Mouse (Mus musculus): Measurements from ENCODE around the gene Mum1. TPM values are rescaled to one million over a fixed set of nuclear protein-coding genes. Genes with fewer than 3 reads are reported as not detected.
"Not testable (repeated sequence)": the region's sequence is repeated elsewhere in the genome, so short reads cannot be mapped to it uniquely, and the experiment has no call there.

The Mum1 gene
- polyA plus RNA-seq, 1 experiment from 2014 or later, result 66.4 TPM

GRCm38 (mm10) chr10:80204055-80204454 lies 22.2 kb upstream of the Mum1 start:
- H3K36me3 ChIP-seq (ENCODE audit: control insufficient read depth, insufficient read depth, low read length), result no peaks in the 10 kb centered on the region
- H3K27ac ChIP-seq (ENCODE audit: low read length), result no peak overlapping the region
- H3K4me1 ChIP-seq (replicated peaks; ENCODE audit: control insufficient read depth, insufficient read depth, low read length), result no peaks in the 10 kb centered on the region
- no peaks in the 10 kb centered on the region for H3K27me3 ChIP-seq (ENCODE audit: control insufficient read depth, insufficient read depth, low read depth, low read length)
- H3K9ac ChIP-seq (ENCODE audit: low read length), result no peak overlapping the region
- 22% methylated on average over 7 of the region's 7 CpGs for WGBS
- no peak for ATAC-seq (ENCODE audit: low read depth)
- no peaks in the 10 kb centered on the region for H3K9me3 ChIP-seq (ENCODE audit: control insufficient read depth, low read length)
- no peak overlapping the region for H3K4me3 ChIP-seq (ENCODE audit: low read length)
- no peak overlapping the region for H3K4me2 ChIP-seq (ENCODE audit: low read depth, low read length)

GRCm38 (mm10) chr10:80207201-80207600 lies 19.0 kb upstream of the Mum1 start:
- 67% methylated on average over 1 of the region's 1 CpGs for WGBS
- no peak overlapping the region for H3K9ac ChIP-seq (ENCODE audit: low read length)
- H3K4me1 ChIP-seq (replicated peaks; ENCODE audit: control insufficient read depth, insufficient read depth, low read length), result no peaks in the 10 kb centered on the region
- H3K4me3 ChIP-seq (ENCODE audit: low read length), result no peak overlapping the region
- H3K9me3 ChIP-seq (ENCODE audit: control insufficient read depth, low read length), result no peaks in the 10 kb centered on the region
- H3K4me2 ChIP-seq (ENCODE audit: low read depth, low read length), result no peak overlapping the region
- H3K27ac ChIP-seq (ENCODE audit: low read length), result no peak overlapping the region
- no peaks in the 10 kb centered on the region for H3K36me3 ChIP-seq (ENCODE audit: control insufficient read depth, insufficient read depth, low read length)
- ATAC-seq (ENCODE audit: low read depth), result no peak
- no peaks in the 10 kb centered on the region for H3K27me3 ChIP-seq (ENCODE audit: control insufficient read depth, insufficient read depth, low read depth, low read length)

DNA sequence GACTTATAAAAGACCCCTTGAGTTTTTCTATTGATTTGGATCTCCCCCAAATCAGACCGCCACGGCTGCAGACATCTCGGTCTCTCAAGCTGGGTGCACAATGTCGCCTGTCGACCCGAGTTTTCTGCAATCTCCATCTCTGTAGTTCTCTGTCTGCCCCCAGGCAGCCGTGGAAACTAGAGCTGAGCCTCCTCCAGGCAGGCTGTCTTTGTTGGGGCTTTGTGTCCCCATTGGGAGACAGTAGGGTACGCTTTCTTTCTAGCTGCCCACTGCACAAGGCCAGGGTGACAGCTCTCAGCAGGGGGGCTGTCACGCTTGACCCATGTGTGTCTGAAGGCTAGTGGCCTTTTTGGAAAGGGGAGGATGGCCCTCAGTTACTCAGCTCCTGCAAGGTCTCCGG lies 18.6 kb upstream of the Mum1 start:
- Histone ChIP-seq H3K9ac (ENCODE audit: low read length) (no peak overlapping the region), H3K27ac (ENCODE audit: low read length) (no peak overlapping the region), H3K4me3 (ENCODE audit: low read length) (no peak overlapping the region), H3K4me1 (replicated peaks; ENCODE audit: control insufficient read depth, insufficient read depth, low read length) (no peaks in the 10 kb centered on the region), H3K27me3 (ENCODE audit: control insufficient read depth, insufficient read depth, low read depth, low read length) (no peaks in the 10 kb centered on the region), H3K4me2 (ENCODE audit: low read depth, low read length) (no peak overlapping the region), H3K9me3 (ENCODE audit: control insufficient read depth, low read length) (no peaks in the 10 kb centered on the region), H3K36me3 (ENCODE audit: control insufficient read depth, insufficient read depth, low read length) (no peaks in the 10 kb centered on the region)
- WGBS, result 72% methylated on average over 10 of the region's 10 CpGs
- no peak for ATAC-seq (ENCODE audit: low read depth)

- H3K27me3 ChIP-seq (ENCODE audit: control insufficient read depth, insufficient read depth, low read depth, low read length), result no peaks in the 10 kb centered on the region
- WGBS, result 59% methylated on average over 4 of the region's 4 CpGs
- H3K27ac ChIP-seq (ENCODE audit: low read length), result no peak overlapping the region
- H3K4me1 ChIP-seq (replicated peaks; ENCODE audit: control insufficient read depth, insufficient read depth, low read length), result no peaks in the 10 kb centered on the region
- no peak for ATAC-seq (ENCODE audit: low read depth)
- no peak overlapping the region for H3K4me2 ChIP-seq (ENCODE audit: low read depth, low read length)
- H3K36me3 ChIP-seq (ENCODE audit: control insufficient read depth, insufficient read depth, low read length), result no peaks in the 10 kb centered on the region
- no peak overlapping the region for H3K9ac ChIP-seq (ENCODE audit: low read length)
- no peaks in the 10 kb centered on the region for H3K9me3 ChIP-seq (ENCODE audit: control insufficient read depth, low read length)
- H3K4me3 ChIP-seq (ENCODE audit: low read length), result no peak overlapping the region
Observed at GRCm38 (mm10) chr10:80208248-80208647, 18.0 kb upstream of the Mum1 start.

- ATAC-seq (ENCODE audit: low read depth), result no peak
- no peak overlapping the region for H3K4me3 ChIP-seq (ENCODE audit: low read length)
- H3K27me3 ChIP-seq (ENCODE audit: control insufficient read depth, insufficient read depth, low read depth, low read length), result no peaks in the 10 kb centered on the region
- no peak overlapping the region for H3K9ac ChIP-seq (ENCODE audit: low read length)
- H3K36me3 ChIP-seq (ENCODE audit: control insufficient read depth, insufficient read depth, low read length), result no peaks in the 10 kb centered on the region
- H3K27ac ChIP-seq (ENCODE audit: low read length), result no peak overlapping the region
- no peaks in the 10 kb centered on the region for H3K4me1 ChIP-seq (replicated peaks; ENCODE audit: control insufficient read depth, insufficient read depth, low read length)
- no peaks in the 10 kb centered on the region for H3K9me3 ChIP-seq (ENCODE audit: control insufficient read depth, low read length)
- WGBS, result 16% methylated on average over 24 of the region's 24 CpGs
- no peak overlapping the region for H3K4me2 ChIP-seq (ENCODE audit: low read depth, low read length)
Observed at GRCm38 (mm10) chr10:80208841-80209371, 17.3 kb upstream of the Mum1 start.

GRCm38 (mm10) chr10:80211547-80212103 lies 14.6 kb upstream of the Mum1 start:
- not testable (repeated sequence) for H3K9me3 ChIP-seq (ENCODE audit: control insufficient read depth, low read length); H3K4me1 ChIP-seq (replicated peaks; ENCODE audit: control insufficient read depth, insufficient read depth, low read length); H3K27ac ChIP-seq (ENCODE audit: low read length); H3K36me3 ChIP-seq (ENCODE audit: control insufficient read depth, insufficient read depth, low read length); H3K4me3 ChIP-seq (ENCODE audit: low read length); ATAC-seq (ENCODE audit: low read depth); H3K9ac ChIP-seq (ENCODE audit: low read length); H3K27me3 ChIP-seq (ENCODE audit: control insufficient read depth, insufficient read depth, low read depth, low read length); H3K4me2 ChIP-seq (ENCODE audit: low read depth, low read length)
- 65% methylated on average over 7 of the region's 7 CpGs for WGBS

DNA sequence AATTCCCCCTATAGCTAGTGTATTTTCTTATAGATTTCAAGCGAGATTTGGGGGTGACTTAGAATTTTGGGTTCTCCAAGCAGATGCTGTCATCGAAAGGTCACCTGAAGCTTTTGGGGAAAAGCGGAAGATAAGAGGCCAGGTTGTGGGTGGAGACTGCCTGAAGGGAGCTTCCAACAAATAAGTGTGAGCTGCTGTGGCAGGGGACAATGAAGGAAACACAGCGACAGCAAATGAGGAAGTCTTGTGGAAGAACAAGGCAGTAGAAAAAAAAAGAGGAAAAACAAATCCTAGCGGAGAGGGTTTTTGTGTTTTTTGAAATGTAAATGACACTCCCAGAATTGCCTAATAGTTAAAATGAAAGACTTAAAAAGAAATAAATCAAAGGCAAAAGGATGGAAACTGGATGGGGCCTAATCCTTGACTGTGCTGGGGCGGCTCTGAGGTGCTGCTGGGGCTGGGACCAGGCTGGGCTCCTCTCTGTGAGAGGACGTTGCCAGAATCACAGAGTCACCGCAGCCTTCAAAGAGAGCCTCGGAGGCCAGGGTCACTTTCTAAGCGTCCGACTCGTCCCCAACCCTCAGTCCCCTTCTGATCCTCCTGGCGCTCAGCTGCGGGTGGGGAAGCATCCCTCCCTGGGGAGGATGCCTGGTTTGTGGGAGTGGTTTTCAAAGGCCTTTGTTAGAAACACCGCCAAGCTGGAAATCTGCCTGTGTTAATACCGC lies 11.0 kb upstream of the Mum1 start:
- H3K4me1 ChIP-seq (replicated peaks; ENCODE audit: control insufficient read depth, insufficient read depth, low read length), result no peaks in the 10 kb centered on the region
- H3K36me3 ChIP-seq (ENCODE audit: control insufficient read depth, insufficient read depth, low read length), result no peaks in the 10 kb centered on the region
- no peaks in the 10 kb centered on the region for H3K27me3 ChIP-seq (ENCODE audit: control insufficient read depth, insufficient read depth, low read depth, low read length)
- H3K9me3 ChIP-seq (ENCODE audit: control insufficient read depth, low read length), result no peaks in the 10 kb centered on the region
- 29% methylated on average over 16 of the region's 16 CpGs for WGBS
- no peak overlapping the region; the same call in 1 of the 2 replicates for H3K27ac ChIP-seq (ENCODE audit: low read length)
- H3K9ac ChIP-seq (ENCODE audit: low read length), result peak overlapping the region; percentile 39
- no peak overlapping the region for H3K4me2 ChIP-seq (ENCODE audit: low read depth, low read length)
- no peak overlapping the region for H3K4me3 ChIP-seq (ENCODE audit: low read length)
- no peak for ATAC-seq (ENCODE audit: low read depth)

DNA sequence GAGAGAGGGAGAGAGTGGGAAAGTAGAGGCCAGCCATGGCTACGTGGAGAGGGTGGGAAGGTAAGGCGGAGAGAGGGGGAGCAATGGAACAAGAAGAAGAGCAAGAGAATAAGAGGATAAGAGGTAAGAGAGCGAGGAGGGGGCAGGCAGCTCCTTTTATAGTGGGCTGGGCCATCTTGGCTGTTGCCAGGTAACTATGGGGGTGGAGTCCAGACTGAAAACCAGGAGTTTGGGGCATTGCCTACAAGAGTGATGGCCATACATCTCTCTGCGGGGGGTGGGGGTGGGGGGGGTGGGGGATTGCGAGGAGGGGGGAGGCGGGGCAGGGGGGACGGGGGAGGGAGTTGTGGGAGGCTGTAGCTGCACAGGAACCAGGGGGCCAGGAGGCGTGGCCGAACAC lies 5.6 kb upstream of the Mum1 start:
- Histone ChIP-seq H3K9ac (ENCODE audit: low read length) (no peak overlapping the region), H3K4me2 (ENCODE audit: low read depth, low read length) (no peak overlapping the region), H3K4me3 (ENCODE audit: low read length) (no peak overlapping the region), H3K9me3 (ENCODE audit: control insufficient read depth, low read length) (no peaks in the 10 kb centered on the region), H3K27me3 (ENCODE audit: control insufficient read depth, insufficient read depth, low read depth, low read length) (no peaks in the 10 kb centered on the region), H3K4me1 (replicated peaks; ENCODE audit: control insufficient read depth, insufficient read depth, low read length) (peaks cover 4% of the 10 kb centered on the region), H3K36me3 (ENCODE audit: control insufficient read depth, insufficient read depth, low read length) (no peaks in the 10 kb centered on the region), H3K27ac (ENCODE audit: low read length) (no peak overlapping the region)
- WGBS, result 28% methylated on average over 9 of the region's 9 CpGs
- ATAC-seq (ENCODE audit: low read depth), result no peak

DNA sequence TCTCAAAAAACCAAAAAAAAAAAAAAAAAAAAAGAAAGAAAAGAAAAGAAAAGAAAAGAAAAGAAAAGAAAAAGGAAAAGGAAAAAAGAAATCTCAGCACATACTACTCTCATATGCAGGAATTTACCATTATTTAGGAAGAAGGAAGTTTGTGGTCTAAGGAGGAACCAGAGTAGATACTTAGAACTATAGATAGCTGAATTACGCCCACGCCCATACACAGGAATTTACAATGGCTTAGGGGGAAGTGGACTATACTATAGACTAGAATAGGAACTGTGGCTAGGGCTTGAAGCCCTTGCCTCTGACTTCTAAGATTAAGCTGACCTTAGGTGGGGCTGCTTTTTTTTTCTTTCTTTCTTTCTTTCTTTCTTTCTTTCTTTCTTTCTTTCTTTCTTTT lies 3.1 kb upstream of the Mum1 start:
- not testable (repeated sequence) for H3K9ac ChIP-seq (ENCODE audit: low read length); H3K27me3 ChIP-seq (ENCODE audit: control insufficient read depth, insufficient read depth, low read depth, low read length); H3K36me3 ChIP-seq (ENCODE audit: control insufficient read depth, insufficient read depth, low read length); H3K4me3 ChIP-seq (ENCODE audit: low read length); H3K27ac ChIP-seq (ENCODE audit: low read length); H3K4me2 ChIP-seq (ENCODE audit: low read depth, low read length); ATAC-seq (ENCODE audit: low read depth); H3K9me3 ChIP-seq (ENCODE audit: control insufficient read depth, low read length)
- 92% methylated on average over 2 of the region's 2 CpGs for WGBS
- peaks cover 18% of the 10 kb centered on the region for H3K4me1 ChIP-seq (replicated peaks; ENCODE audit: control insufficient read depth, insufficient read depth, low read length)
